Mouse (Mus musculus): Measurements from ENCODE around the gene Tshz2. TPM values are rescaled to one million over a fixed set of nuclear protein-coding genes. Genes with fewer than 3 reads are reported as not detected.

Tshz2 gene
- total and polyA plus RNA-seq, 2 experiments from 2014 or later = 29.0 to 40.2 TPM

GRCm38 (mm10) chr2:169606901-169607678 lies 25.7 kb upstream of the Tshz2 start:
- ATAC-seq (no peak), DNase-seq (ENCODE audit: low spot score) (peak; percentile 56)
- no peak overlapping the region for H3K4me3 ChIP-seq (ENCODE audit: low read length)
- H3K9ac ChIP-seq (replicated peaks; ENCODE audit: low read length) = no peak overlapping the region
- no peaks in the 10 kb centered on the region for H3K4me1 ChIP-seq (ENCODE audit: insufficient read depth, low read length)
- no peaks in the 10 kb centered on the region for H3K36me3 ChIP-seq (ENCODE audit: insufficient read depth, low read length)
- TF ChIP-seq CTCF (IDR thresholded peaks at IDR 0.05; ENCODE audit: low read depth) = no peak
- no peaks in the 10 kb centered on the region for H3K27me3 ChIP-seq (ENCODE audit: insufficient read depth, low read length)
- no peaks in the 10 kb centered on the region for H3K9me3 ChIP-seq (ENCODE audit: low read length)
- WGBS = 65% methylated on average over 13 of the region's 13 CpGs
- H3K27ac ChIP-seq = peak overlapping the region; percentile 7; the same call in 1 of the 2 replicates
- no peak overlapping the region for H3K4me2 ChIP-seq (ENCODE audit: low read depth, low read length)

GRCm38 (mm10) chr2:169607787-169608186 lies 25.0 kb upstream of the Tshz2 start:
- H3K4me3 ChIP-seq (ENCODE audit: low read length) = no peak overlapping the region
- no peaks in the 10 kb centered on the region for H3K9me3 ChIP-seq (ENCODE audit: low read length)
- H3K36me3 ChIP-seq (ENCODE audit: insufficient read depth, low read length) = no peaks in the 10 kb centered on the region
- WGBS = 60% methylated on average over 2 of the region's 2 CpGs
- no peak for DNase-seq (ENCODE audit: low spot score)
- no peak for ATAC-seq
- H3K27me3 ChIP-seq (ENCODE audit: insufficient read depth, low read length) = no peaks in the 10 kb centered on the region
- no peak overlapping the region for H3K4me2 ChIP-seq (ENCODE audit: low read depth, low read length)
- TF ChIP-seq CTCF (IDR thresholded peaks at IDR 0.05; ENCODE audit: low read depth) = no peak
- no peak overlapping the region for H3K27ac ChIP-seq
- no peak overlapping the region for H3K9ac ChIP-seq (replicated peaks; ENCODE audit: low read length)
- H3K4me1 ChIP-seq (ENCODE audit: insufficient read depth, low read length) = no peaks in the 10 kb centered on the region

- Histone ChIP-seq H3K27me3 (ENCODE audit: insufficient read depth, low read length) (no peaks in the 10 kb centered on the region), H3K9me3 (ENCODE audit: low read length) (no peaks in the 10 kb centered on the region), H3K27ac (no peak overlapping the region), H3K4me1 (ENCODE audit: insufficient read depth, low read length) (no peaks in the 10 kb centered on the region), H3K4me2 (ENCODE audit: low read depth, low read length) (0 out of 2 replicates have a peak overlapping the region, but pooled peaks have one; percentile 1), H3K4me3 (ENCODE audit: low read length) (no peak overlapping the region), H3K36me3 (ENCODE audit: insufficient read depth, low read length) (no peaks in the 10 kb centered on the region), H3K9ac (replicated peaks; ENCODE audit: low read length) (no peak overlapping the region)
- no peak for TF ChIP-seq CTCF (IDR thresholded peaks at IDR 0.05; ENCODE audit: low read depth)
- ATAC-seq (no peak), DNase-seq (ENCODE audit: low spot score) (no peak)
- WGBS = 45% methylated on average over 13 of the region's 13 CpGs
These were observed 22.9 kb upstream of the Tshz2 start for GRCm38 (mm10) chr2:169609956-169610355.

- no peak for ATAC-seq
- DNase-seq (ENCODE audit: low spot score) = no peak
- H3K4me1 ChIP-seq (ENCODE audit: insufficient read depth, low read length) = no peaks in the 10 kb centered on the region
- no peaks in the 10 kb centered on the region for H3K27me3 ChIP-seq (ENCODE audit: insufficient read depth, low read length)
- no peak overlapping the region for H3K4me3 ChIP-seq (ENCODE audit: low read length)
- no peak overlapping the region for H3K4me2 ChIP-seq (ENCODE audit: low read depth, low read length)
- no peak overlapping the region for H3K27ac ChIP-seq
- no peak overlapping the region for H3K9ac ChIP-seq (replicated peaks; ENCODE audit: low read length)
- H3K36me3 ChIP-seq (ENCODE audit: insufficient read depth, low read length) = no peaks in the 10 kb centered on the region
- no peak for TF ChIP-seq CTCF (IDR thresholded peaks at IDR 0.05; ENCODE audit: low read depth)
- 75% methylated on average over 8 of the region's 8 CpGs for WGBS
- no peaks in the 10 kb centered on the region for H3K9me3 ChIP-seq (ENCODE audit: low read length)
These were observed 21.9 kb upstream of the Tshz2 start for GRCm38 (mm10) chr2:169610882-169611281.

- Histone ChIP-seq H3K4me1 (ENCODE audit: insufficient read depth, low read length) (no peaks in the 10 kb centered on the region), H3K27ac (no peak overlapping the region), H3K9ac (replicated peaks; ENCODE audit: low read length) (no peak overlapping the region), H3K4me3 (ENCODE audit: low read length) (no peak overlapping the region), H3K27me3 (ENCODE audit: insufficient read depth, low read length) (no peaks in the 10 kb centered on the region), H3K4me2 (ENCODE audit: low read depth, low read length) (no peak overlapping the region), H3K9me3 (ENCODE audit: low read length) (no peaks in the 10 kb centered on the region), H3K36me3 (ENCODE audit: insufficient read depth, low read length) (no peaks in the 10 kb centered on the region)
- no peak for ATAC-seq
- DNase-seq (ENCODE audit: low spot score) = no peak
- WGBS = 28% methylated on average over 7 of the region's 7 CpGs
- no peak for TF ChIP-seq CTCF (IDR thresholded peaks at IDR 0.05; ENCODE audit: low read depth)
These were observed 21.3 kb upstream of the Tshz2 start for GRCm38 (mm10) chr2:169611557-169611956.

- Histone ChIP-seq H3K36me3 (ENCODE audit: insufficient read depth, low read length) (no peaks in the 10 kb centered on the region), H3K27ac (no peak overlapping the region), H3K4me1 (ENCODE audit: insufficient read depth, low read length) (no peaks in the 10 kb centered on the region), H3K4me2 (ENCODE audit: low read depth, low read length) (no peak overlapping the region), H3K27me3 (ENCODE audit: insufficient read depth, low read length) (no peaks in the 10 kb centered on the region), H3K9ac (replicated peaks; ENCODE audit: low read length) (no peak overlapping the region), H3K9me3 (ENCODE audit: low read length) (no peaks in the 10 kb centered on the region), H3K4me3 (ENCODE audit: low read length) (no peak overlapping the region)
- DNase-seq (ENCODE audit: low spot score) (no peak), ATAC-seq (no peak)
- WGBS = 56% methylated on average over 4 of the region's 4 CpGs
- TF ChIP-seq CTCF (IDR thresholded peaks at IDR 0.05; ENCODE audit: low read depth) = no peak
These were observed 18.1 kb upstream of the Tshz2 start for GRCm38 (mm10) chr2:169614683-169615082.

- DNase-seq (ENCODE audit: low spot score) = no peak
- Histone ChIP-seq H3K4me2 (ENCODE audit: low read depth, low read length) (no peak overlapping the region), H3K27me3 (ENCODE audit: insufficient read depth, low read length) (no peaks in the 10 kb centered on the region), H3K9ac (replicated peaks; ENCODE audit: low read length) (no peak overlapping the region), H3K4me3 (ENCODE audit: low read length) (no peak overlapping the region), H3K36me3 (ENCODE audit: insufficient read depth, low read length) (no peaks in the 10 kb centered on the region), H3K27ac (no peak overlapping the region), H3K9me3 (ENCODE audit: low read length) (no peaks in the 10 kb centered on the region), H3K4me1 (ENCODE audit: insufficient read depth, low read length) (no peaks in the 10 kb centered on the region)
- 91% methylated on average over 6 of the region's 6 CpGs for WGBS
- no peak for ATAC-seq
- TF ChIP-seq CTCF (IDR thresholded peaks at IDR 0.05; ENCODE audit: low read depth) = no peak
These were observed 16.8 kb upstream of the Tshz2 start for GRCm38 (mm10) chr2:169615998-169616397.

All from hindbrain, postnatal 0 days (tissue).